Mouse (Mus musculus) T-cell, adult 66 days (primary cell): Measurements from ENCODE around the gene Dna2. TPM values are rescaled to one million over a fixed set of nuclear protein-coding genes. Genes with fewer than 3 reads are reported as not detected.

Experiments used
- total RNA-seq, 2 experiments: library from RNA; stranded (reverse); gene quantifications; 3 replicates in 1 of 2; 4 replicates in 1 of 2; pipeline ENCODE4 v1.2.4; 2023

Dna2 gene
- 1 to 10 TPM in 1 of 2 experiments, under 1 TPM in 1; 0.95 to 2.0 TPM for total RNA-seq

DNA sequence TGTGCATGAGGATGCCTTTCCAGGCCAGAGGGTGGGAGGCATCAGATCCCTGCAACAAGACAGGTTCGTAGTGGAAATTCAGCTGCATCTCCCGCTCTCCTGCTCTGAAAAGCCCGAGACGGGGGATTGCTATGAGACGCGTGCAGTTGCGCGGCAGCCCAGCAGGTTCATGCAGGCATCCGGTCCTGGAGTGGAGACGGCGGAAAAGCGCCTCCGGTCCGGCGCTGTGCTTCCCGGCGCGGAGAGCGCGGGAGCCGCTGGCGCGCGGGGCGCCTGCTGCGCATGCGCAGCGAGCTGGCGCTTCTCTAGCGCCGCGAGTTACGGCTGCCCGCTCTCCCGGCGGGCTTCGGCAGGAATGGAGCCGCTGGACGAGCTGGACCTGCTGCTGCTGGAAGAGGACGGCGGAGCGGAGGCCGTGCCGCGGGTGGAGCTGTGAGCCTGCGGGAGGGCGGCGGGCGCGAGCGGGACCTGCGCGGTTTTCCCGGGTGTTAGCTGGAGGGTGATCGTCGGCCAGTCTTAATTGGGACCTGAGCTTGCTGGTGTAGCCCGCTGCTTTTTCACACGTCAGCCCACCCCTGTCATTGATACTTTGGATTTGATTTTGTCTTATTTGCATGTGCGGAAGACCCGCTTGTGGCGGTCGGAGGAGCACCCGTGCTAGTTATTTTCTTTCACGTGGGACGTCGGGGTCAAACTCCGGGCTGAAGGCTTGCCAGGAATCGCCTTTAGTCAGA lies at the start of gene Dna2:
TSS of gene Dna2 (plus strand) at position 289 of the 734 bp plus-strand sequence.

DNA sequence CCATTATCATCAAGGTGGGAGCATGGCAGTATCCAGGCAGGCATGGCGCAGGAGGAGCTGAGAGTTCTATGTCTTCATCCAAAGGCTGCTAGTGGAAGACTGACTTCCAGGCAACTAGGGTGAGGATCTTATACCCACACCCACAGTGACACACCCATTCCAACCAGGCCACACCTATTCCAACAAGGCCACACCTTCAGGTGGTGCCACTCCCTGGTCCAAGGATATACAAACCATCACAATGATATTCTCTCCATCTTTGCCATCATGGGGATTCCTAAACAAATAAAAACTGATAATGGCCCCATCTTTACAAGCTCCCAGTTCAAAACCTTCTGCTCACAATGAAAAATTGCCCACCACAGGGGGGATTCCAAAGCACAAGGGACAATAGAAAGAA lies 37.9 kb upstream of the Dna2 start, which contains the start of gene Tet1:
TSS of gene Tet1 (minus strand) at position 101 of the 400 bp plus-strand sequence.

DNA sequence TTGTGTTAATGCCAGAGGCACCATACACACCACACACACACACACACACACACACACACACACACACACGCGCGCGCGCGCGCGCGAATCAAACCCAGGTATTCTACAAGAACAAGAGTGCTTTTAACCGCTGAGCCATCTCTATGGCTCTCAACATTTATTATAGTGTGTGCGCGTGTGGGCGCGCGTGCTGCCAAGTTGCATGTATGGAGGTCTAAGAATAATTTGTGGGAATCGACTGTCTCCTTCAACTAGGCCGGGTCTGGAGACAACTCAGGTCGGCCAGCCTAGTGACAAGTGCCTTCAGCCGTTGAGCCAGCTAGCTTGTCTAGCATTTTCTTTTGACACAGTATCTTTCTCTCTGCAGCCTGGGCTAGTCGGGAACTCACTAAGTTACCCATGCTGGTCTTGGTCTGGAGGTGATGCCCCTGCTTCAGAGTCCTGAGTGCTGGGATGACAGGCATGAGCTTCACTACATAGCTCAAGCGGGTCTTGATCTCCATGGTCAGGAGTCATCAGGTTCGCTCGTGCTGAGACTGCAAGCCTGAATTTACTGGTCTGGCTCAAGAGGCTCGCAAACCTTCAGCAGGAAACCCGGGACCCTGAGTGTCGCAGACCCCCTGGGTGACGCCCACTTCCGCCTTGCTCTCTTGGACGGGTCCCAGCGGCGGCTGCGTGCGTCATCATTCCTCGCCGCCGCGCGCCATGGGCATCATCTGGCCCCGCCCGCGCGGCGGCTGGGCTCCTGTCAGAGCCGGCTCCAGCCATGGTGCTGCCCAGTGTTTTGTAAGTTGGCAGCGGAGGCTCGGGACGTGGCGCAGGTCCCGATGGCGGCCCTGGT lies 26.7 kb upstream of the Dna2 start, which contains the start of gene Slc25a16:
TSS of gene Slc25a16 (plus strand) at position 709 of the 841 bp plus-strand sequence.

DNA sequence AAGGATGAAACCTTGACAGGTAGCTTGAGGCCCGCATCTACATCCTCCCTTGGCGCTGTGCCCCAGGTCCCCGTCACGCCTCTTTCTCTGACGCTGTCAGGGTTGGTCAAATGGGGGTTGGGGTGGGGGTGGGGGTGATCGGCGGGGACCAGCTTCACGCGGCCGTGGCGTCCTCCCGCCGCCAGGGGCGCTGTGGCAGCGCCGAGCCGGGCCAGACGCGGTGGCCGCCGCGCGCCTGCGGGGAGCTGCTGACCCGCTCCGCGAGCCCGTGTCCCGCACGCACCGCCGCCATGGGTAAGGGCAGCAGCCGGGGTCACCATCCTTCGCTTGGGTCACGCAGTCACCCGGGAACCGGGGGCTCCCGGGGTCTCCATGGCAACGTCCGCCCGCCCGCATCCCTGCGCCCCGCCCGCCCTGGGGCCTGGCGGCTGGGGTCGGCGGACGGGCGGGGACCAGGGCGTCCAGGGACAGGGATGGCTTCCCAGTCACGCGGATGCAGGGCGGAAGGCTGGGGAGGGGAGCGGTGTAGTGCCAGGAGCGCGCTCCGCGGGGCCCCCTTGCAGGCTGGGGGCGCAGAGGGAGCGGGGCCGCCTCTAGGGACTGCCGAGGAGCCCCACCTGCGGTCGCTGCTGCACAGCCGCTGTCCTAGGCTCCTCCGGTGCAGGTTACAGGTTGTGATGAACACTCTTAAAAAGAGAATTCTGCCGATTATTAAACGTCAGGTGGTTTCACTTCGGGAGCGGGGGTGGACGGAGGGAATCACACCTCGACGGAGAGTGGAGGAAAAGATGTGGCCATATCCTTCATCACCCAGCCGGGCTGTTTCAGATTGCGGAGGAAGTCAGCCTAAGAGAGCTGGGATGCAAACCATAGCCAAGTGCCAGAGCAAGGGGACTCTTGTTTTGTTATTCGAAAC lies 33.5 kb downstream of the Dna2 start, which contains the start of gene Rufy2:
TSS of gene Rufy2 (plus strand) at position 185 of the 916 bp plus-strand sequence.

Other genes starting within 250 kb of the Dna2 start
- under 1 TPM; 0.15 to 0.26 TPM for gene Stox1, start 220.9 kb upstream of the Dna2 start, total RNA-seq
- gene Ccar1, start 154.7 kb upstream of the Dna2 start, total RNA-seq: 100 to 1,000 TPM; 117 to 144 TPM
- gene Tet1, start 38.0 kb upstream of the Dna2 start, total RNA-seq: 10 to 100 TPM; 23.4 to 30.0 TPM
- gene Slc25a16, start 26.4 kb upstream of the Dna2 start, total RNA-seq: 10 to 100 TPM; 14.2 to 14.6 TPM
- 10 to 100 TPM; 48.0 to 67.7 TPM for gene Rufy2, start 33.2 kb downstream of the Dna2 start, total RNA-seq
- 10 to 100 TPM; 84.6 to 92.8 TPM for gene Hnrnph3, start 77.2 kb downstream of the Dna2 start, total RNA-seq
- gene Pbld2, start 77.3 kb downstream of the Dna2 start, total RNA-seq: 1 to 10 TPM in 1 of 2 experiments, under 1 TPM in 1; 0.71 to 1.8 TPM
- gene Pbld1, start 113.1 kb downstream of the Dna2 start, total RNA-seq: under 1 TPM in 1 of 2 experiments, not detected in 1; 0.30 TPM
- gene Atoh7, start 152.6 kb downstream of the Dna2 start, total RNA-seq: not detected